Mouse (Mus musculus): ENCODE data around the gene Glt28d2. TPM values are rescaled to one million over a fixed set of nuclear protein-coding genes. Genes with fewer than 3 reads are reported as not detected.

Glt28d2 gene
- polyA plus RNA-seq (2015; fragmentation: Nextera tagmentation; extraction: Ambion mirVana): 4.3 and 5.7 TPM in 2 replicates

DNA sequence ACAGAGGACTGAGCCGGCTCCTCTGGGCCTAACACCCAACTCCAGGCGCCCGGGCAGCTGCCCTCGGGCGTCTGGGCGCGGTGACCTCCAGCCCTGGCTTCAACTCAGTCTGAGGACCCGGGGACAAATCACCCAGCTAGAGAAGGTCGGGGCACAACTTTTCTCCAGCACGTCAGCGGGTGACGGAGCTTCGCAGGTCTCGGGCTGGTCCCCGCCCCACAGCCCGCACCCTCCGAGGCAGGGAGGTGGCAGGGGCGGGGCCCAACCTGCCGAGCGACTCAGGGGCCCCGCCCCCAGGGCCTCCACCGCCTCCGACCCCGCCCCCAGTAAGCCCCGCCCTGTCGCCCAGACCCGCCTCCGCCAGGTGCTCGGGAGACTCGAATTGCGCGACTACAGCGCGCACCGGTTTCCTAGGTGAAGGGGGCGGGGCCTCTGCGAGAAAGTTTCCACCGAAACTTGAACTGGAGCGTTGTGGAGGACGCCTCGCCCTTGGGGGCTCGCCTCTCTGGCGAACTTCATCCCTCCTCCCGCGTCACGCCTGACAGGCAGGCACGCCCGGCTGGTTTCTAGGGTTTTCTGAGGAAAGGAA is at the start of gene Glt28d2, which contains the start of gene Gm37240:
Gene Glt28d2, minus strand, starts transcription at position 278 of the 589 bp plus-strand sequence.
Gene Gm37240, minus strand, starts transcription at position 280 of the 589 bp plus-strand sequence.
- Histone ChIP-seq H3K4me1 (ENCODE audit: insufficient read depth, low read depth, low read length) (no peaks in the 10 kb centered on the region), H3K4me3 (ENCODE audit: low read depth, low read length) (peak within 1 kb of the TSS; percentile 50), H3K36me3 (ENCODE audit: insufficient read depth, low read length) (no peaks in the 10 kb centered on the region), H3K27ac (ENCODE audit: low read length) (peak within 1 kb of the TSS; percentile 88), H3K4me2 (replicated peaks; ENCODE audit: low read depth, low read length) (peak within 1 kb of the TSS; percentile 76), H3K9ac (replicated peaks; ENCODE audit: low read depth) (peak within 1 kb of the TSS; percentile 52), H3K27me3 (replicated peaks; ENCODE audit: insufficient read depth, low read length) (no peaks in the 10 kb centered on the region), H3K9me3 (ENCODE audit: low read length) (no peaks in the 10 kb centered on the region)
- no peak for TF ChIP-seq EP300 (IDR thresholded peaks at IDR 0.05)
- no peak for TF ChIP-seq CTCF (IDR thresholded peaks at IDR 0.05)
- DNase-seq (ENCODE audit: low spot score): peak; percentile 96
- WGBS: 1% methylated on average over 46 of the region's 48 CpGs
- ATAC-seq: peak; percentile 93

GRCm38 (mm10) chr3:85933586-85933985 is 46.3 kb upstream of the Glt28d2 start:
- no peak overlapping the region for H3K4me2 ChIP-seq (replicated peaks; ENCODE audit: low read depth, low read length)
- 75% methylated on average over 5 of the region's 5 CpGs for WGBS
- no peak for TF ChIP-seq CTCF (IDR thresholded peaks at IDR 0.05)
- TF ChIP-seq EP300 (IDR thresholded peaks at IDR 0.05): no peak
- ATAC-seq (no peak), DNase-seq (ENCODE audit: low spot score) (no peak)
- no peak overlapping the region for H3K9ac ChIP-seq (replicated peaks; ENCODE audit: low read depth)
- no peaks in the 10 kb centered on the region for H3K36me3 ChIP-seq (ENCODE audit: insufficient read depth, low read length)
- H3K27ac ChIP-seq (ENCODE audit: low read length): no peak overlapping the region
- H3K27me3 ChIP-seq (replicated peaks; ENCODE audit: insufficient read depth, low read length): no peaks in the 10 kb centered on the region
- no peaks in the 10 kb centered on the region for H3K4me1 ChIP-seq (ENCODE audit: insufficient read depth, low read depth, low read length)
- H3K9me3 ChIP-seq (ENCODE audit: low read length): no peaks in the 10 kb centered on the region
- H3K4me3 ChIP-seq (ENCODE audit: low read depth, low read length): no peak overlapping the region

GRCm38 (mm10) chr3:85931859-85932258 is 44.5 kb upstream of the Glt28d2 start:
- H3K4me2 ChIP-seq (replicated peaks; ENCODE audit: low read depth, low read length): no peak overlapping the region
- 56% methylated on average over 6 of the region's 6 CpGs for whole genome bisulfite sequencing
- no peaks in the 10 kb centered on the region for H3K27me3 ChIP-seq (replicated peaks; ENCODE audit: insufficient read depth, low read length)
- H3K4me3 ChIP-seq (ENCODE audit: low read depth, low read length): no peak overlapping the region
- H3K9ac ChIP-seq (replicated peaks; ENCODE audit: low read depth): no peak overlapping the region
- H3K4me1 ChIP-seq (ENCODE audit: insufficient read depth, low read depth, low read length): no peaks in the 10 kb centered on the region
- no peaks in the 10 kb centered on the region for H3K36me3 ChIP-seq (ENCODE audit: insufficient read depth, low read length)
- DNase-seq (ENCODE audit: low spot score) (no peak), ATAC-seq (peak; percentile 58)
- no peak overlapping the region for H3K27ac ChIP-seq (ENCODE audit: low read length)
- no peak for TF ChIP-seq EP300 (IDR thresholded peaks at IDR 0.05)
- no peak for TF ChIP-seq CTCF (IDR thresholded peaks at IDR 0.05)
- no peaks in the 10 kb centered on the region for H3K9me3 ChIP-seq (ENCODE audit: low read length)

DNA sequence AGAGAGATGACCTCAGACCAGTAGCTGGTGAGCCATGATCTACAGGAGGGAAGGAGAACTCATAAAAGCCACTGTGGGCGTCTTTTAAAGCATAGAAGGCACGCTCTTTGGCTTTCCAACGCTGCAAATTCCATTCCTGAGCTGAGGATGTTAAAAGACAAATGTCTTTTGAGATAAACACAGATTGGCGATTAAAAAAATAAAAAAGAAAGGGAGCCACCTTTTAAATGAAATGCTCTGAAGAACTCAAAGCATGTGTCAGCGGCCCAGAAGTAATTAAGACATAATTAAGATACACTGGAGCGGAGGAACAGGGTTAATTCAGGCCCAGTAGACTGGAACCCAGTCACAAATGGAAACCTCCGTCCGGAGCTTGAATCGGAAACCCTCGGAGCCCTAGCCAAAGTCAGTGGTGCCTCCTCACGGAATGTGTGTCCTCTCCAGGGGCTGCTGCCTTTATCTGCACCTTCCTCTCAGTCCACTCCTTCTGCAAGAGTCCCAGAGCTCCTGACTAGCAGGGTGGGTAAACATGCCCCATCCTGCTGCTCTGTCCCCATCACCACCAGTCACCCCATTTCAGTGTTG is 43.4 kb upstream of the Glt28d2 start:
- ATAC-seq: no peak
- WGBS: 83% methylated on average over 11 of the region's 11 CpGs
- Histone ChIP-seq H3K9ac (replicated peaks; ENCODE audit: low read depth) (no peak overlapping the region), H3K4me2 (replicated peaks; ENCODE audit: low read depth, low read length) (no peak overlapping the region), H3K36me3 (ENCODE audit: insufficient read depth, low read length) (no peaks in the 10 kb centered on the region), H3K27ac (ENCODE audit: low read length) (no peak overlapping the region), H3K9me3 (ENCODE audit: low read length) (no peaks in the 10 kb centered on the region), H3K4me3 (ENCODE audit: low read depth, low read length) (no peak overlapping the region), H3K27me3 (replicated peaks; ENCODE audit: insufficient read depth, low read length) (no peaks in the 10 kb centered on the region), H3K4me1 (ENCODE audit: insufficient read depth, low read depth, low read length) (no peaks in the 10 kb centered on the region)
- TF ChIP-seq CTCF (IDR thresholded peaks at IDR 0.05) (no peak), EP300 (IDR thresholded peaks at IDR 0.05) (no peak)
- DNase-seq (ENCODE audit: low spot score): no peak

- Histone ChIP-seq H3K9me3 (ENCODE audit: low read length) (no peaks in the 10 kb centered on the region), H3K27ac (ENCODE audit: low read length) (no peak overlapping the region), H3K4me3 (ENCODE audit: low read depth, low read length) (no peak overlapping the region), H3K9ac (replicated peaks; ENCODE audit: low read depth) (no peak overlapping the region), H3K27me3 (replicated peaks; ENCODE audit: insufficient read depth, low read length) (no peaks in the 10 kb centered on the region), H3K4me1 (ENCODE audit: insufficient read depth, low read depth, low read length) (no peaks in the 10 kb centered on the region), H3K36me3 (ENCODE audit: insufficient read depth, low read length) (no peaks in the 10 kb centered on the region), H3K4me2 (replicated peaks; ENCODE audit: low read depth, low read length) (no peak overlapping the region)
- 82% methylated on average over 5 of the region's 5 CpGs for WGBS
- ATAC-seq: no peak
- TF ChIP-seq CTCF (IDR thresholded peaks at IDR 0.05): no peak
- TF ChIP-seq EP300 (IDR thresholded peaks at IDR 0.05): no peak
- DNase-seq (ENCODE audit: low spot score): no peak
These were observed 42.4 kb upstream of the Glt28d2 start for GRCm38 (mm10) chr3:85929711-85930110.

DNA sequence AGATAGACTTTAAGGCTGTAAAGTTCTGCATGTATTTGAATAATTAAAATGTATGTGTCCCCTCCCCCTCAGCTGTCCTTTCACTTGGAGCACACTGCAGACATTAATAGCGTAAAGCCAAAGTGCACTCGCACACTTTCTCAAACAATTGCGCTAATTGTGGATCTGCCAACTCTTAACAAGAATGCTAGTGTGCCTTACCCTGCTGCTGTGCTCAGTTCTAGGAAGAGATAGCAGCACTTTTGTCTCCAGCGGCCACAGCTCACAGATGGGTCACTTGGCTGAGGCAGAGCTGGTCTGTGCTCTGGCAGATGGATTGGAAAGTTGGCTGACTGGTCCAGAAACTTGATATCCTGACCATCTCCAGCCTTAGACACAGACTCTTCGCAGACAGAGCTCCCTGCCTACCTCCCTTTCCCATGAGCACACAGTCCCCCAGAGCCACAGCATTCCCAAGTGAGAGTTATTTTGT is 40.9 kb upstream of the Glt28d2 start:
- Histone ChIP-seq H3K27me3 (replicated peaks; ENCODE audit: insufficient read depth, low read length) (no peaks in the 10 kb centered on the region), H3K36me3 (ENCODE audit: insufficient read depth, low read length) (no peaks in the 10 kb centered on the region), H3K27ac (ENCODE audit: low read length) (no peak overlapping the region), H3K4me2 (replicated peaks; ENCODE audit: low read depth, low read length) (no peak overlapping the region), H3K9ac (replicated peaks; ENCODE audit: low read depth) (no peak overlapping the region), H3K4me3 (ENCODE audit: low read depth, low read length) (no peak overlapping the region), H3K9me3 (ENCODE audit: low read length) (no peaks in the 10 kb centered on the region), H3K4me1 (ENCODE audit: insufficient read depth, low read depth, low read length) (no peaks in the 10 kb centered on the region)
- no peak for DNase-seq (ENCODE audit: low spot score)
- TF ChIP-seq CTCF (IDR thresholded peaks at IDR 0.05): no peak
- no peak for TF ChIP-seq EP300 (IDR thresholded peaks at IDR 0.05)
- 78% methylated on average over 5 of the region's 5 CpGs for WGBS
- ATAC-seq: no peak

All from lung, postnatal 0 days (tissue).